Mouse (Mus musculus): ENCODE data around the gene Cntn4. TPM values are rescaled to one million over a fixed set of nuclear protein-coding genes. Genes with fewer than 3 reads are reported as not detected.

Gene Cntn4
- polyA plus RNA-seq, 1 experiment from 2014 or later = 3.0 TPM

DNA sequence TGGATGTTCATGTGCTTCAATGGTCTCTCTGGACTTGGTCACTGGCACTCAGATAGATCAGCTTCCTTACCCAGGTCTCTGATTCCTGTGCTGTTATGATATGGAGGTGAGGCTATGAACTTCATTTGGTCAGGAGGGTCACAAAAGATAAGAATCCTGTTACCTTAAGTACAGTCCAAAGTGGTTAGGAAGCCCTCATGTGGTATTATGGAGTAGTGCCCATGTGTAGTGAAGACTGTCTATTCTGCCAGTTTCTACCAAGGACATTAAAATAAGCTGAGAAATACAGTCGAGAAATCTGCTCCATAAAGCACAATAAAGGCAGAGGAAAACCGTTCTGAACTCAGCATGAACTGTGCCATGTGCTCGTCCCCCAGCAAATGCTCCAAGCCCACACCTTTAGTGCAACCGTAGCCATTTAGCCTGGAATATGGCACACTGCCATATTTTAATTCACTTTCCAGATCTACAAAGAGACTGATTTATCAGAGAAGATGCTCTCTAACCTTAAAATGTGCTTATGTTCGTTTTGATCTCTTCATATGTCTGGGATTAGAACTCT lies 943.8 kb downstream of the Cntn4 start:
- Histone ChIP-seq H3K27me3 (no peaks in the 10 kb centered on the region), H3K9ac (no peak overlapping the region), H3K36me3 (ENCODE audit: poor library complexity, severe bottlenecking) (no peaks in the 10 kb centered on the region), H3K4me1 (no peaks in the 10 kb centered on the region), H3K27ac (no peak overlapping the region), H3K4me3 (no peak overlapping the region), H3K9me3 (replicated peaks) (no peaks in the 10 kb centered on the region), H3K4me2 (no peak overlapping the region)
- ATAC-seq = peak; percentile 61
- WGBS = 66% methylated on average over 5 of the region's 5 CpGs

DNA sequence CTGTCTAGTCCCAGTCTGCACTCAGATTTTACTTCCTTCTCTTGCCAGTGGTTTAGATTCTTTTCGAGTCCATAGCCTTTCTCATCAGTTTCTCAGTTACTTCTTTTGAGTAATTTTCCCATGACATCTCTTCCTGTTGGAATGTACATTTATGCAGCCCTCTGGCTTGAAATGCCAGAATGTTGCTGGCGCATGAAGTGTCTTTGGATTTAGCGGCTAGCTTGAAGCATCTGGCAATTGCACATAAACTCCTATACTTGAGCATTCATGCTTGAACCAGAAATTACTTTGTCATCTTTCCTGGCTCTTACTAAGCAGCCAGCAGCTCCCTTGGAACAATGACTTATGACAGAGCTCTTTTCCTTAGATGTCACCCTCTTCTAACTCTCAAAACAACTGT lies 965.6 kb downstream of the Cntn4 start:
- H3K4me2 ChIP-seq = no peak overlapping the region
- no peaks in the 10 kb centered on the region for H3K27me3 ChIP-seq
- no peaks in the 10 kb centered on the region for H3K9me3 ChIP-seq (replicated peaks)
- H3K27ac ChIP-seq = no peak overlapping the region
- H3K9ac ChIP-seq = no peak overlapping the region
- H3K36me3 ChIP-seq (ENCODE audit: poor library complexity, severe bottlenecking) = no peaks in the 10 kb centered on the region
- whole genome bisulfite sequencing = 88% methylated on average over 3 of the region's 3 CpGs
- H3K4me1 ChIP-seq = 0 out of 2 replicates have a peak, but pooled peaks cover 4% of the 10 kb centered on the region
- H3K4me3 ChIP-seq = no peak overlapping the region
- ATAC-seq = no peak

DNA sequence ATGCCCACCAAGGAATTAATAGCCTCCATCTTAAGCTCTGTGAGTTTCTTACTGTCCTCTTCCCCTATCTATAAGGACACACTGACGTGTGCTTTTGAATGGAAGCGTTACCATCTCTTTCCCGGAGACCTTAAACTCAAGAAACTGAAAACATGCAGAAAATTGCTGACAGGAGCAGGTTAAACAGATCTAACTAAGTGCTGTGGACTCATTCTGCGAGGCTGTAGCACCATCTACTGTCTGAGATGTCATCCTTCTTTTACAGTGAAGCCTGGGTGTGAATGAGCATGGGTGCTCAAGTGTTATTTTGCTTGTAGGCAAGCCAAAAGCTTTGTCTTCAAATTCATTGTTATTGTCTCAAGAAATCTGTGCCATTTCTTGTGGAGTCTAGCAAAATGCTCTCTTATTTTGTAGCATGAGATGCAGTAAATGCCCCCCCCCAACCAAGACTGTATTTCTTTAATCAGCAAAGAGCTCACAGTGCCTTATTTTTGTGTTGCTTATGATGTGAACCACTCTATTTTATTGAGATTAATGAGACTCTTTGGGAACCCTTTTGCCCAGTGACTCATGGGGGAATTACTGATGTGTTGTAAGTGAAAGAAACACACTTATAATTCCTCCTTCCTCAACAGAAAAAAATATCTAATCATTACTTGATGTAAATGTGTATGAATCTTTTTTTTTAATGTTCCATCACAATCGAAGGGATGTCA lies 968.2 kb downstream of the Cntn4 start:
- H3K27me3 ChIP-seq = no peaks in the 10 kb centered on the region

DNA sequence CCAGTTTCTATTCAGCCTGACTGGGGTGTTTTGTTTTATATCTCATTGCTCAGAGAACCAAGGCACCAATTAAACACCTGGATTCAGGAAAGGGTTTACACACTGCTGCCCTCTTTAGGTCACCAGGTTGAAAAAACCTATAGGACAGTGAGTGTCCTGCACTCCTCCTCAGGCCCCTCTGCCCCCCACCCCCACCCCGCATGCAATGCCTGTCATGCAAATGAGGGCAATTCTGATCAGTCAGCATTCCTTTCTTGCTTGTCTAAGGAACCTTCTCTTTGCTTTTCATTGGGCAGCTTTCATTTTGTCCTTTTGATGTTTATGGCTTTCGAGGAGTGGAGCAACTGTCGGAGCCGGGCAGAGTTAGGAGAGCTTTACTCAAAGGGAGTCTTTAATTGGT lies 969.5 kb downstream of the Cntn4 start:
- 15% methylated on average over 4 of the region's 4 CpGs for WGBS
- no peaks in the 10 kb centered on the region for H3K9me3 ChIP-seq (replicated peaks)
- H3K27me3 ChIP-seq = no peaks in the 10 kb centered on the region
- H3K4me1 ChIP-seq = 0 out of 2 replicates have a peak, but pooled peaks cover 4% of the 10 kb centered on the region
- H3K36me3 ChIP-seq (ENCODE audit: poor library complexity, severe bottlenecking) = no peaks in the 10 kb centered on the region
- H3K27ac ChIP-seq = no peak overlapping the region
- no peak overlapping the region for H3K9ac ChIP-seq
- ATAC-seq = no peak
- H3K4me2 ChIP-seq = no peak overlapping the region
- no peak overlapping the region for H3K4me3 ChIP-seq

More for the DNA sequence above, 968.2 kb downstream of the Cntn4 start:
- ATAC-seq = peak; percentile 90
- Histone ChIP-seq H3K36me3 (ENCODE audit: poor library complexity, severe bottlenecking) (no peaks in the 10 kb centered on the region), H3K9me3 (replicated peaks) (no peaks in the 10 kb centered on the region), H3K4me3 (no peak overlapping the region), H3K9ac (no peak overlapping the region), H3K4me1 (0 out of 2 replicates have a peak, but pooled peaks cover 4% of the 10 kb centered on the region), H3K27ac (no peak overlapping the region), H3K4me2 (no peak overlapping the region)
- WGBS = 39% methylated on average over 5 of the region's 5 CpGs

GRCm38 (mm10) chr6:106663780-106664651 lies 986.6 kb downstream of the Cntn4 start:
- Histone ChIP-seq H3K4me3 (no peak overlapping the region), H3K27ac (no peak overlapping the region), H3K9me3 (replicated peaks) (no peaks in the 10 kb centered on the region), H3K36me3 (ENCODE audit: poor library complexity, severe bottlenecking) (no peaks in the 10 kb centered on the region), H3K4me2 (no peak overlapping the region), H3K9ac (no peak overlapping the region), H3K4me1 (0 out of 2 replicates have a peak, but pooled peaks cover 3% of the 10 kb centered on the region), H3K27me3 (no peaks in the 10 kb centered on the region)
- peak; percentile 63; the same call in 1 of the 2 replicates for ATAC-seq
- 18% methylated on average over 6 of the region's 6 CpGs for WGBS

- Histone ChIP-seq H3K4me1 (no peaks in the 10 kb centered on the region), H3K4me3 (no peak overlapping the region), H3K9ac (no peak overlapping the region), H3K27me3 (no peaks in the 10 kb centered on the region), H3K36me3 (ENCODE audit: poor library complexity, severe bottlenecking) (no peaks in the 10 kb centered on the region), H3K4me2 (no peak overlapping the region), H3K27ac (no peak overlapping the region), H3K9me3 (replicated peaks) (no peaks in the 10 kb centered on the region)
- ATAC-seq = no peak
- 86% methylated on average over 8 of the region's 8 CpGs for WGBS
Measured at GRCm38 (mm10) chr6:106675581-106675980, 998.1 kb downstream of the Cntn4 start.

DNA sequence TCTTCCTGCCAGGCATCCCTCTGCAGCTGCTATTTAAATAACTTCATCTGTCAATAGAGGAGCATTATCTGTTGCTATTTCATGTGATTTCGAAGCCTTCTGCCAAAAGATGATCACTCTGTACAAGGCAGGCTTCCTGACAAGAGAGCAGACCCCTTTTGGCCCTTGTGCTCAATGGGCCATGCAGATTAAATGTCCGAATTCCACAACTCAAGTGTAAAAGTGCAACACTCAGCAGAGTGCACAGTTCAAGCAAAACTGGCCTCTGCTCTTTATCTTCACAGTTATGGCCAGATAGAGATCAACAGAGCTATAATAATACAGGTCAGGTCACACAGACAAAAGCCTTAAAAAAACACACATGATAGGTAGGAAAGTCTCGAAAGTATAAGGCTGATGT lies 1024.5 kb downstream of the Cntn4 start:
- no peaks in the 10 kb centered on the region for H3K9me3 ChIP-seq (replicated peaks)
- no peak overlapping the region for H3K4me3 ChIP-seq
- 77% methylated on average over 3 of the region's 3 CpGs for WGBS
- no peak overlapping the region for H3K4me2 ChIP-seq
- H3K27me3 ChIP-seq = no peaks in the 10 kb centered on the region
- H3K27ac ChIP-seq = no peak overlapping the region
- no peaks in the 10 kb centered on the region for H3K4me1 ChIP-seq
- H3K36me3 ChIP-seq (ENCODE audit: poor library complexity, severe bottlenecking) = no peaks in the 10 kb centered on the region
- no peak for ATAC-seq
- no peak overlapping the region for H3K9ac ChIP-seq

DNA sequence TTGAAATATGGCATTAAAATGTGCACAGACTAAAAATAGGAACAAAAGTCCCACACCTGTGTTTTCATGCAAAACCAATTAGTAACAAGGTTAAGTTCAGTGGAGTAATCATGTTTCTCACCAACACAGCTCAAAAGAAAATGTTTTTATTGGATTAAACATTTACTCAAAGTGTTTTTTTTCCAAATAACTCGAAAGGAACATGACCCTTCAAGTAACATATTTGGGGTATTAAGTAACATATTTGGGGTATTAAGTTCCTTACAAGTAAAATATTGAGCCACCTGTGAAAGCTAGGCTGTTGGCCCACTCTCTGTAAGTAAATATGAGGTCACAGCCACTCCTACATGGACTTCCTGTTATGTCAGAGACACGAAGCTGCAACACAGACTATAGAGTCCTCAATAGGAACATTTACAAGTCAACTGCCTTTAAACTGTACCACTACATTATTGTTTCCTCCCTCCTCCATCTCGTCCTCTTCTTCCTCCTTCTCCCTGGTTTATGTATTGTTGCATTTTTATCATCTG lies 1028.1 kb downstream of the Cntn4 start:
- Histone ChIP-seq H3K27ac (no peak overlapping the region), H3K27me3 (no peaks in the 10 kb centered on the region), H3K4me1 (no peaks in the 10 kb centered on the region), H3K9ac (no peak overlapping the region), H3K4me2 (no peak overlapping the region), H3K36me3 (ENCODE audit: poor library complexity, severe bottlenecking) (no peaks in the 10 kb centered on the region), H3K9me3 (replicated peaks) (no peaks in the 10 kb centered on the region), H3K4me3 (no peak overlapping the region)
- WGBS = 68% methylated on average over 3 of the region's 3 CpGs
- no peak for ATAC-seq

- H3K4me2 ChIP-seq = no peak overlapping the region
- H3K9ac ChIP-seq = no peak overlapping the region
- H3K9me3 ChIP-seq (replicated peaks) = no peaks in the 10 kb centered on the region
- no peaks in the 10 kb centered on the region for H3K36me3 ChIP-seq (ENCODE audit: poor library complexity, severe bottlenecking)
- ATAC-seq = no peak
- no peak overlapping the region for H3K27ac ChIP-seq
- 86% methylated on average over 4 of the region's 4 CpGs for WGBS
- no peaks in the 10 kb centered on the region for H3K4me1 ChIP-seq
- H3K4me3 ChIP-seq = no peak overlapping the region
- H3K27me3 ChIP-seq = no peaks in the 10 kb centered on the region
Measured at GRCm38 (mm10) chr6:106725642-106726041, 1048.2 kb downstream of the Cntn4 start.

- no peak overlapping the region for H3K4me3 ChIP-seq
- ATAC-seq = no peak
- no peak overlapping the region for H3K4me2 ChIP-seq
- WGBS = 82% methylated on average over 6 of the region's 6 CpGs
- no peak overlapping the region for H3K27ac ChIP-seq
- H3K27me3 ChIP-seq = no peaks in the 10 kb centered on the region
- no peaks in the 10 kb centered on the region for H3K9me3 ChIP-seq (replicated peaks)
- no peak overlapping the region for H3K9ac ChIP-seq
- H3K4me1 ChIP-seq = no peaks in the 10 kb centered on the region
- no peaks in the 10 kb centered on the region for H3K36me3 ChIP-seq (ENCODE audit: poor library complexity, severe bottlenecking)
Measured at GRCm38 (mm10) chr6:106726078-106726477, 1048.6 kb downstream of the Cntn4 start.

GRCm38 (mm10) chr6:106727703-106728102 lies 1050.2 kb downstream of the Cntn4 start:
- H3K9me3 ChIP-seq (replicated peaks) = no peaks in the 10 kb centered on the region
- no peak overlapping the region for H3K9ac ChIP-seq
- no peak overlapping the region for H3K27ac ChIP-seq
- no peak for ATAC-seq
- no peaks in the 10 kb centered on the region for H3K4me1 ChIP-seq
- H3K27me3 ChIP-seq = no peaks in the 10 kb centered on the region
- WGBS = 85% methylated on average over 1 of the region's 1 CpGs
- H3K4me2 ChIP-seq = no peak overlapping the region
- H3K36me3 ChIP-seq (ENCODE audit: poor library complexity, severe bottlenecking) = no peaks in the 10 kb centered on the region
- no peak overlapping the region for H3K4me3 ChIP-seq
